Mouse (Mus musculus) c-Kit-positive CD71-positive TER-119-positive erythroid progenitor cells, embryonic 14.5 days (primary cell): ENCODE measurements around the gene Sh3bp5l.
"Not testable (repeated sequence)": the region's sequence is repeated elsewhere in the genome, so short reads cannot be mapped to it uniquely, and the experiment has no call there.

Experiments used
- DNase-seq: peaks from one replicate; pipeline ENCODE4 v3.0.0-alpha.2; 2013; ENCODE audit warnings: low spot score

Sh3bp5l gene

DNA sequence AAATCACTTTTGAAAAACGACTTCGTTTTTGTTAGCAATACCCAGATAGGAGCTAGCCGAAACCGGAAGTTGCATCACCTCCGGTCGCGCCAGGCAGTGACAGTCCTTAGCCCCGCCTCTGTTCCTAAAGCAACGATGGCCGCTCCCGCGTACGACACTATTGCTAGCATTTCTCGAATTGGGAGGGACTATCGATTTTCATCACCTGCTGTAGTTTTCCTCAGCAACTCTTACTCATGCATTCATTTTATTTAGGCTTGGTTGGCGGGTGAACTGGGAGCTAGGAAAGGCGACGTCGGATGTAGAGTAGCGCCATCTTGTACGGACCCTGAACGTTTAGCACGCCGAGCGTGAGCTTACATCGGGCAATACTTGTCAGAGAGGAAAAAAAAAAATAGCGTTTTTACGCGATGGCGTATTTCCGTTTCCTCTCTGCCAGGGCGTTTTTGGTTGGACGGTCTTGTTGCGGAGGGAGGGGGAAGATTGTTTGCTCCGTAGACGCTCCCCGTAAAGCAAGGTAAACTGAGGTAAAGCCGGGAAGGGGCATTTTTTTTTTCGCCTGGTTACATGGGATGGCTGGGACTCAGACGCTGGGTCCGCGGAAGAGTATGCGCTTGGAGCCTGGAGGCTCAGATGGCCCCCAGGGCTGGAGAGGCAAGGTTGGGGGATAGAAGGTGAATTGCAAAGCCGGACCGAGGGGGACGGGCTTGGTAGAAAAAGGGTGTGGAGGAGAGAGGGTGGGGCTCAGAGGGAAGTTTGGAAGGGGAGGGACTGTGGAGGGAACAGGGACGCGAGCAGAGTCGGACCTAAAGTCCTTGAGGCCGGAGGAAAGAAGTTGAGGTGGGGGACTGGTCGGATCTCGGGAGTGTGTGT lies at the start of gene Sh3bp5l, which contains the start of gene Zfp672:
Gene Sh3bp5l, plus strand, starts transcription at position 449 of the 873 bp plus-strand sequence.
Gene Zfp672, minus strand, starts transcription at position 64 of the 873 bp plus-strand sequence.
- DNase-seq, result peak; percentile 95

DNA sequence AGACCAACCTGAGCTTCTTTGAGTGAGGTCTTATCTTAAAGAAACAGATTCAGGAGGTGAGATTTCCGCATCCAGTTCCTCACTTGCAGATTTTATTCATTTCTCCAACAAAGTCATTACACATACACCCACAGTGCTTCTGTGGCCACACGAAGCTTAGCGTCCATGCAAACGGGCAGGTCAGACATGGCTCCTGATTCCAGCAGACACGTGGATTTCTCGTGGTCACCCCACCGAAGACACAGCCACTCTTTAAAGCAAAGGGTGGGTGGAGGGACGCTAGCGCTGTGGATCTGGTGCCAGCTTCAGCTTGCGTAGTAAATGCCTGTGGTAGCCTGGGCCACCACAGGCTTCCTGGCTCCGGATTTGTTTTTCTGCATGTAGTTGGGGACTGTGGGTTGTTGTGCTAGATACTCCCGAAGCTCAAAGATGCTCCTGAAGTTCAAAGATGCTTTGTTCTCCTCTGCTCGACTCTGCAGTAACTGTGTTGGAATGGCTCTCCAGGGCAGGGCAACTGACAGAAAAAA lies 48.5 kb upstream of the Sh3bp5l start:
- DNase-seq, result no peak

DNA sequence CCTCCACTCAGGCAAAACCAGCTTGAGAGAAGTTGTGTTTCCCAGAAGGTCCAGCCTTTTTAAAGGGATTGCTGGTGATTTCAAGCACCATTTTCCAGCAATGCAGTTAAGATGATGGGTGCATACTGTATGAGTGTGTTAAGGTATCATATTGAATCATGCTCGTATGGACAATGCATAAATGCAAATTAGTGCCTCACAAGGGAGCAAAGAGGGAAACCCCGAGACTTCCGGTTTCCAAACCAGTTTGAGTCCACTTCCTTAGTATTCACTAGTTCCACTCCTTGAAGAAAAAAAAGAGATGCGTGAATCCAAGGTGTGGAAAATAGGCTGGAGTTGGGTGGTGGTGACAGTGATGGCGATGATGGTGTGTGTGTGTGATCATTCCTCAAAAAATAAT lies 48.0 kb upstream of the Sh3bp5l start:
- DNase-seq, result no peak

DNA sequence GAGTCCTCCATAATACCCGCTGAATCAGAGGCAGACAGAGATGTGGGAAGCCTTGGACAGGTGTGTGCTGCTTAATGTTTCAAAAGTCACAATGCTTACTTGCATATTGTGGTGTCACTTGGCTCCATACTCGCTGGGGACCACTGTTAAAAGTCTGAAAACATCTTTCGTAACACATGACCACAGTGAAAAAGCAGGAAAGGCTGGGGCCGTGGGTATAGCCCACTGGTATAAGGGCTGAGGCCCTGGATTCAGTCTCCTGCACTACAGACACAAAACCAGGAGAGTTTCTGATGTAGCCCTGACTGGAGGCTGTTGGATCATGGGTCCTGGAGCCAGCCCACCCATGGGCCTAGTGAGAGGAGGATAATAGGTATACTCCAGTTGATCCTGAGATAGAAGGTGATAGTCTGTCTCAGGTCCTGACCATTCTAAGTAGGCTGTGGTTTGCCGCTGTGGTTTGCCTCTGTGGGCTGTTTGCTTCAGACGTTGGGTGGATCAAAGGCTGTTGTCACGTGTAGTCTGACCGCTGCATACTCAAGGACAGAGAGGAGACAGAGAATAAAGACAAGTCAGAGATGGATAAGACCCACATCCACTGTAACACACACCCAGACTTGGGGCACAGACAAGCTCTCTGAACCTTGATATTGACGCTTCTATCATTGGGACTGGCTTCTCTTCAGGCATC lies 40.4 kb upstream of the Sh3bp5l start:
- DNase-seq, result no peak

DNA sequence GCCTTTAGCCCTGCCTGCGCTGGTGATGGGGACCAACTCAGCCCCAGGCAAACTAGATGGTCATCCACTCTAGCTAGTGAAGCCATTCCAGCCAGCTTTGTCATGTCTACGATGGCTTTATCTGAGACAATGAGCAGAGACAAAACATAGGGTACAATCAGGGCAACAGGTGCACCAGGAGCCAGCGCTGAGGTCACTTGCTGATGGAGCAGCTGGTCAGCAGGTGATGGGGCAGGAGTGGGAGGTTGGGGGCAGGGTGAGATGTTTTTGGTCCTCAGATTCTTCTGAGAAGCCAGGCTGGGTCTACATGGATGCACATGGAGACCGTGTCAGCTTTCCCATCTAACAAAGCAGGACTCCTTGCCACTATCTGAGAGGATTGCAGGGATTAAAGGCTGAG lies 39.7 kb upstream of the Sh3bp5l start:
- DNase-seq, result no peak

DNA sequence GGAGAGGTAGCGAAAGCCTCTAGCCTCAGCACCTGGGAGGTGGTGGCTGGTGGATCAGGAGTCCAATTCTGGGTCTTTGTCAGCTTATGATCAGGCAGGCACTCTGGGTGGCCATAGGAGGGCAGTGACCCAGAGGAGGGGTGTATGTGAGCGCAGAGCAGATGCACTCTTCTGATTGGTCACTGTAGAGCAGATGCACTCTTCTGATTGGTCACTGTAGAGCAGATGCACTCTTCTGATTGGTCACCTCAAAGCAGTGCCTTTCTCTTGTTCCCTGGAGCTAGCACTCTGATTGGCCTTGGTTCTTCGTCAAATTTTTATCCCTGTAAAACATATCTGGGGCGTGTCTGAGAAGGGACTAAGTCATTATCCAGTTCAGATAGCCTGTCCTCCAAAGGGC lies 37.7 kb upstream of the Sh3bp5l start:
- DNase-seq, result no peak

DNA sequence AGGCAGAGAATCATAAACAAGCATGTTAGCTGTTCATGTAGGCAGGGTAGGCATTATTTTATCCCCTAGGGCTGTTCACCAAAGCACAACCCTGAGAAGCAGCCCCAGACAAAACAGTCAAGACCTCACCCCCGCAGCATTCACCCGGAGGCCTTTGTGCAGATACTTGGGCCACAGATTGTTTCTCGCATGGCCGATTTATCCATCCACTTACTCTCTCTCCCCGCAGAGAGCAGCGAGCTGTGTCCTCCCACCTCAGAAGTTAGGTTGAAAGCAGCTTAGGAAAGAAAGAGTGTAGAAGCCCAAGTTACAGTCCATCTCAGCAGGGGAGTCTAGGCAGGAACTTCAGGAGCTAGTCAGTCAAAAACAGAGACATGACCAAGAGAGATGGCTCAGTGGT lies 33.1 kb upstream of the Sh3bp5l start:
- DNase-seq, result no peak

DNA sequence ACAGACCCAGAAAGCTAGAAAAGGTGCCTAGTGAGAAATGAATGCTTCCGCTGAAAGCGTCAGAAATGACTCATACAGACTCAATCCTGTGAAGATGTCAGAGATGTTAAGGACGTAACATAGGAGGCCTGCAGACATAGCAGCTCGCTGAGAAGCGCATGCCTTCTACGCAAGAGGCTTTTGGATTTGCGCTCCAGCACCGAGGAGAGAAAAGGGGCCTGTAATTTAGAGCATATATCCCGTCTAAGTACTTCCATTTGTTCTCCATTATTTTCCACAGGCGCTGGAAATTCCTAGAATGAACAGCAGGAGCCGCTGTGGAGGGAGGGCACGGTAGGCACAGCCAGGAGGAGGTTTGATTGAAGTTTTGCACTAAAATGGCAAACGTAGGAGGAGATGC lies 29.5 kb upstream of the Sh3bp5l start:
- DNase-seq, result peak; percentile 66

DNA sequence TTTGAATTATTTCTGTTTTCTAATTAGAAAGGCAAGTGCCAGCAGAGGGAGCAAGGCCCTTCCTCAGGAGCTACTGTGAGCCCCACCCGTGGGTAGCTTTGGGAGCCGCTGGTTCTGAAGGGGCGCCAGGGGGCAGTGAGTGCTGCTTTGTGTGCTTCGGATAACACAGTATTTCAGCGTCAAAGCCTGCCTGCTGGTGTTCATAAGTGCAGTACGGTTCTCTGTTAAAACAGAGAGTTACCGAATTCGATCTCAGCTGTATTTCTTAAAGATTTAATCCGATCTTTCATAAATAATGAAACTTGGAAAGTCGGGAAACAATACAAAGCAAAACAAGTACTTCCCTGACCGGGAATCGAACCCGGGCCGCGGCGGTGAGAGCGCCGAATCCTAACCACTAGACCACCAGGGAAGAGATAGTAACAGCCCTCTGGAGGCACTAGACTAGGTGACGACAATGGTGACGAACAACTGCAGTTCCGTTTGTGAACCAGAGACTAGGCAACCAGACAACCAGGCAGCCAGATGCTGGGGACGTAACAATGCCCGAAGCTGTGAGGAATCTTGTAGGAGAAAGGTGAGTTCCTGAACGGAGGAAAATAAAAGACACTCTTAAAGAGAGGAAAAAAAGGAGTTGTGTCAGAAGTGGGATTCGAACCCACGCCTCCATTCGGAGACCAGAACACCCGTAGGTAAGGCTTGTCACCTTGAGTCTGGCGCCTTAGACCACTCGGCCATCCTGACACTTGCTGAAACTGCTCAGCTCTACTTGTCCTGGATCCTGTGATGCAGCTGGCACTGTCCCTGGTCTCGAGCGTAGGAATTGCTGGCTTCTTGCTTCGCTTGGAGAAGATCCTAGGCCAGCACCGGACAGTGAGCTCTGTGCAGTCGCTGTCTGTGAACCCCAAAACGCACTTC lies 28.4 kb upstream of the Sh3bp5l start:
- peak; percentile 99 for DNase-seq

DNA sequence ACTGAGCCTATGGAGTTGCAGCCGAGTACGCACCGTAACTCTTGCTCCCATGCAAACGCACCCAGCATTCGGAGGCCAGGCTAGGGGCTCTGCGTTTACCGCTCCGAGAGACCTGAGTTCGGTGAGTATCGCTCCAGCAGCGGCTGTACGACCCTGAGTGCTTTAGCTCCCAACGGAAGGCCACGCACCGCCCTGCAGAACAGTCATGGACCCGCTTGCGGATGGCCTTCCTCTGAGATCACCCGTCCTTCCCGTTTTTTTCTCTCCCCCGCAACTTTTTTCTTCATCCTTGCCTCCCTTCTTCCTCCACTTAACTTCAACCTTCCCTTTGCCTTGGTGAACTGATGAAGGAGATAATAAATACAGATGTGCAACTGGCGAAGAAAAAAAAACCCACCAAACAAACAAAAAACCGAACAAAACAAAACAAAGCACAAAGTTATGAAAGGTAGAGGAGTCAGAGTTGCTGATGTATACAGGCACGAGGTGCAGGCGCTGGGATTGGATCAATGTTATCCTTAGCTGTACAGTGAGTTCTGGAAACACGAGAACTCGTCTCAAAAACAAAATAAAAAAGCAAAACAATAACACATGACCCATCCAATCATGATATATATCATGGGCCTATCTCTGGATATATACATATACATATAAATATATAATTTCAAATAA lies 27.6 kb upstream of the Sh3bp5l start:
- no peak for DNase-seq

DNA sequence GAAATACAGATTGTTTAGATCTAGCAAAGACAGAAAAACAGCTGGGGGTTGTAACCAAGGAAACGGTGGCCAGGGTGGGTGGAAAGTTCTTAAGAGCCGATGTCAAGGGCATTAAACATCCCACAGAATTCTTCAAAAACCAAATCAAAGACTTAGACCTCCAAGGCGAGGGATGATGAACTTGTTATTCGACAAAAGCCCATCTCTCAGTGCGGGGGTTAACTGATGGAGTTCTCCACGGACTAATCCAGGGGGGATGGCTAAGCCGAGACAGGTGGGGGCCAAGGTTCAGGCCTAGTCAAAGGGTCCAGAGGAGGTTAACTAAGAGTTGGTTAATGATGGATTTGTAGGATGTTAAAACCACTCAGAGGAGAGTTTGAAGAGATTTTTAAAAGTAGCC lies 26.9 kb upstream of the Sh3bp5l start:
- no peak for DNase-seq

DNA sequence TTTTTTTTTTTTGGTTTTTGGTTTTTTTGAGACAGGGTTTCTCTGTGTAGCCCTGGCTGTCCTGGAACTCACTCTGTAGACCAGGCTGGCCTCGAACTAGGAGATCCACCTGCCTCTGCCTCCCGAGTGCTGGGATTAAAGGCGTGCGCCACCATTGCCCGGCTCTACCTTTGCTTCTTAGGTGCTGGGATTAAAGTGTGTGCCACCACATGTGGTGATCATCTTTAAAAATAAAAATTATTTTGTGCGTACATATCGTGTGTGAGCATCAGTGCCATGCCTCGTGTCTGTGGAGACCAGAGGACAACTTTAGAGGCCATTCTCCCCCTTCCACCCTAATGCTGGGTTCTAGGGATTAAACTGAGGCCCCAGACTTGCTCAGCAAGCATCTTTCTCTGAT lies 25.2 kb upstream of the Sh3bp5l start:
- not testable (repeated sequence) for DNase-seq

DNA sequence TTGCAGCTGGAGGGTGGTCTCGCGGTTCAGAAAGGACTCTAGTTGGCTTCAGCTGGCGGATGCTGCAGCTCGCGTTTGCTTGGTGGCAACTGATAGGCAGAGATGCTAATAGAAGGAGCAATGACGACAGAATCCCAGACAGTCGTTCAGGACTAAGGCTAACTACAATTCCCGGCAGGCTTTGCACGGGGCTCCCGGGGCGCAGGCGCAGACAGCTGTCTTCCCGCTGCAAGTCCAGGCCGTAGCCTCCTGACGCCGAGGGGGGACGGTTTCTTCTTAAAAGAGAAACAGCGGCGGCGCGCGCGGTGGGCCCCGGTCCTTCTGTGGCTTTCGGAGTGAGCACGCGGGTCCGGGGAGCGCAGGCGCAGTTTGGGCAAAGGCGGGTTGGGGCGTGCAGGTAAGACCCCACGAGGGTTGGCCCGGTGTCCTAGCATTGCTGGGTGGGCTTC lies 23.6 kb upstream of the Sh3bp5l start, which contains the start of gene Zfp692:
Gene Zfp692, plus strand, starts transcription at position 210 of the 449 bp plus-strand sequence.
- peak; percentile 84 for DNase-seq

DNA sequence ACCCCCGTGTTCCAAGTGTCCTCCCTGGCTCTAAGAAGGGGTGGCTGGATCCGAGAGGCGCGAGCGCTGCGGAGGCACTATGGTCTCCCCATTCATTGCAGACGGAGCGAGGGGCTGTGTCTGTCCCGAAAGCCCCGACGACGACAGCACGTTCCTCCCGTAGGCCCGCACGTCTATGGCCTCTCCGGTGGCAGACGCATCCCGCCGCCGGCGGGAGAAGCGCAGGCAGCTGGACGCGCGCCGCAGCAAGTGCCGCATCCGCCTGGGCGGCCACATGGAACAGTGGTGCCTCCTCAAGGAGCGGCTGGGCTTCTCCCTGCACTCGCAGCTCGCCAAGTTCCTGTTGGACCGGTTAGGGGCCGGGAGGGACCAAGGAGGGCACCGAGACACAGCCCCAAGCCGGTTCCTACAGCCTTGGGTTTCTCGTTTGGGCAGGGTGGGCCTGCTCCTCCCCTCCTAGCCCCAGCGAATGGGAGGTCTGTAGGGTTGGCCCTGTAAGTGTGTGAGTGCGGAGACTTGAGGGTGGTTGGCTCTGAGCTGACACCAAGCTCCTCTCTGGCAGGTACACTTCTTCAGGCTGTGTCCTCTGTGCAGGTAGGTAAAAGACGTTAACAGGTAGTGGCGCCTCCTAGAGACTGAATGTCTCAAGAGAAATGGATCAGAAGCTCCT lies 23.0 kb upstream of the Sh3bp5l start:
- DNase-seq, result peak; percentile 65

DNA sequence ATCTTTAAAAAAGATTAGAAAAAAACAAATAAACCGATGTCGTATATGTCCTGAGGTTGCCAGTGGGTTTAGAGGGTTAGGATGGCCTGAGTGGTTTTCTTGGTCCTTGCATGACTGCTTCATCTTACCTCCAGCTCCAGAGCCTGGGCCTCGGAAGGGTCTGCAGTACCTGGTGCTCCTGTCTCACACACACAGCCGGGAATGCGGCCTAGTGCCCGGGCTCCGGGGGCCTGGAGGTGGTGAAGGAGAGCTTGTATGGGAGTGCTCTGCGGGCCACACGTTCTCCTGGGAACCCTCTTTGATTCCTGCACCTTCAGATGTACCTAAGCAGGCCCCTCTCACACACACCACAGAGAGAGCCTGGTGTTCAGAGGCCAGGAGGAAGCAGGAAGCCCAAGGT lies 21.9 kb upstream of the Sh3bp5l start:
- DNase-seq, result no peak

DNA sequence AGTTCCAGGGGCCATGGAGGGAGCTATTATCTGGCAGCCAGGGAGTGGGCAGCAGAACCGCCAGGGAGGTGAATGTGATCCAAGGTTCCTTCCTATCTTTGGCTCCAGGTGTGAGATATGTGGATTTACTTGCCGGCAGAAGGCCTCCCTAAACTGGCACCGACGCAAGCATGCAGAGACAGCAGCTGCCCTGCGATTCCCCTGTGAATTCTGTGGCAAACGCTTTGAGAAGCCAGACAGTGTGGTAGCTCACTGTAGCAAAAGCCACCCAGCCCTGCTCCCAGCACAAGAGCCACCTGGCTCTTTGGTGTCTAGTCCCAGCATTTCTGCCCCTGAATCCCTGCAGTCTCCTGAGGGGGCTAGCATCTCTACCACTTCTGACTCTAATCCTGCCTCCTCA lies 16.5 kb upstream of the Sh3bp5l start:
- DNase-seq, result no peak

DNA sequence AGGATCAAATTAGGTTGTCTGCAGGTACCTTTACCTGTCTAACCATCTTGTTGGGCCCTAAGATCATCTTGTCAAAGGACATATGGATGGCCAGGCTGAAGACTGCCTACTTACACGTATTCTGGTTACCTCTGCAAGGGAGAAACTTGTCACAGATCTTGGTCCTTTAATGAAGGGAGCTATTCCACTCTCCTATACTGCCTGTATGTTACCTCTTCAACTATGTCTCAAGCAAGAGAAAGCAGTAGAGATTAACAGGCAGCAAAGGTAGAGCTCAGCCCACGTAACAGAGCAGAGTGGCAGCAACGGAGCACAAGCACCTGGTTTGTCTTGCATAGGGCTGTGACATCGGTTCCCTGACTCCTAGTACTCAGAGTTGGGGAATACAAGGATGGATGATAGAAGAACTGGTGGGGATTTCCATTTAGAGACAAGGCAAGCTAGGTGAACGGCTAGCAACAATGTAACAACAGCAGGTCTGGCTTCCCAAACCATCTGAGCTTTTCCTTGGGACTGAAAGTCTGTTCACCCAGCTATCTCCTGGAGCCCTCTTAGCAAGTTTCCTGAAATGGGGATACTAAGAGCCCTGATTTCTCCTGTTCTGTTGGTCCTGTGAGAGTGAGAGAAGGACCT lies 14.9 kb upstream of the Sh3bp5l start:
- no peak for DNase-seq

DNA sequence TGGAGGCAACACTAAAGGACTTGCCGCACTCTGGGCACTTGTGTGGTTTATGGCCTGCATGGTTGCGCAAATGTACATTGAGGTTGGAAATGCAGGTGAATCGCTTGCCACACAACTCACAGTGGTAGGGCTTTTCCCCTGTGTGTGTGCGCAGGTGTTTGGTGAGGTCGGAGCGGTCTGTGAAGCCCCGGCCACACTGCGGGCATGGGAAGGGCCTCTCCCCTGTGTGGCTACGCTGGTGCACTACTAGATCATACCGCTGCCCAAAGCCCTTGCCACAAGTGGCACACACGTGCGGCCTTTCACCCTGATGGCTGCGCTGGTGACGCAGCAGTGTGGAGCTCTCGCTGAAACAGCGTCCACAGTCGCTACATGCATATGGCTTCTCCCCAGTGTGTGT lies 14.2 kb upstream of the Sh3bp5l start:
- no peak for DNase-seq

DNA sequence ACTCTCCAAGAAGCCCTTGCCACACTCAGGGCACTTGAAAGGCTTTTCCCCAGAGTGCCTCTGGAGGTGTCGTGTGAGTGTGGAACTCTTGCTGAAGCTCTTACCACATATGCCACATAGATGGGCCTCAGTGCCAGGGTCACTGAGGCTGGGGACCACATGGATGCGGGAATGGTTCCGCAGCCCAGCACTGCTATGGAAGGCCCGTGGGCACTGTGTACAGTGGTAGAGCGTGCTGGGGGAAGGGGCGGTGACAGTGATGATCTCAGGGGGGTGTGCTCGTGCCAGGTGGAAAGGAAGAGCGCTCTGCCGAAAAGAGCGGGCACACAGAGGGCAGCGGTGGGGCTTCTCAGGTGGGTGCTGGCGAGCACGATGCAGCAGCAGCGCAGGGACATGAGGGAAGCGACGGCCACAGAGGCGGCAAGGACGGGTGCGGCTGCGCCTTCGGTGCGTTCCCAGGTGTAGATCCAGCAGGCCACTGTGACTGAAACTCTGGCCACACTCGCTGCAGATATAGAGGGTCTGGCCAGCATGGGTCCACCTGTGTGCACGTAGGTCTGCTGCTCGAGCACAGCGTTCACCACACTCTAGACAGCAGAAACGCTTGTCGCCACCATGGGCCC lies 13.6 kb upstream of the Sh3bp5l start:
- no peak for DNase-seq
